Mouse (Mus musculus): ENCODE results near the gene Sesn1.
A peak's percentile ranks its signal among the peaks of the same experiment; 100 is the strongest.
"Not testable (repeated sequence)": the region's sequence is repeated elsewhere in the genome, so short reads cannot be mapped to it uniquely, and the experiment has no call there.

Sesn1 gene

DNA sequence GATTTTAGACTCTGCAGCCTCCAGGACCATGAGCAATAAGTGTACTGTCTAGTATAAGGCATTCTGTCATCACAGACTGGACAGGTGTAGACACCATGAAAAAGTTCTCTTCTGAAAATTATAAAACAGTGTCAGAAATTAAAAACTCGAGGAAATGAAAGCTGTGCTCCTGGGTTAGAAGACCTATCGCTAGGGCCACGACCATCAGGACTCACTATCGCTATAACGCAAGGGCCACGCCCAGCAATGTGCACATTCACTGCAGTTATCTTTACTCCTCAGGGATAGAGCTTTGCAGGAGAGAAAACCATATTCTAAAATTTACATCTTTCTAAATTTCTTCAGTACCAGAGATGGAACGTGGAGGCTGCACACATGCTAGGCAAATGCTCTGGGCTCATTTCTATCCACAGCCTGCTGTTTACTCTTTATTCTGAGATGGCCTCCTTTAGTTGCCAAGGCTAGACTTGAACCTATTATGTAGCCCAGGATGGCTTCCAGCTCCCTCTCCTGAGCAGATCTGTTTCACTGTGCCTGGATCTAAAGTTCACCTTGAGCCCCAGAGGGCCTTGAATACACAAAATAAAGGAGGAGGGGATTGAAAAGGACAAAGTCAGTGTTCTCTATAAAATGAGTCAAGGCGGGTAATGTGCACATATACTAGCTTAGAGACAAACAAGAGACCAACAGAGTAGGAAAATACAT, 102.7 kb downstream of the Sesn1 start:
- DNase-seq (ENCODE audit: low read depth, low spot score): no peak

DNA sequence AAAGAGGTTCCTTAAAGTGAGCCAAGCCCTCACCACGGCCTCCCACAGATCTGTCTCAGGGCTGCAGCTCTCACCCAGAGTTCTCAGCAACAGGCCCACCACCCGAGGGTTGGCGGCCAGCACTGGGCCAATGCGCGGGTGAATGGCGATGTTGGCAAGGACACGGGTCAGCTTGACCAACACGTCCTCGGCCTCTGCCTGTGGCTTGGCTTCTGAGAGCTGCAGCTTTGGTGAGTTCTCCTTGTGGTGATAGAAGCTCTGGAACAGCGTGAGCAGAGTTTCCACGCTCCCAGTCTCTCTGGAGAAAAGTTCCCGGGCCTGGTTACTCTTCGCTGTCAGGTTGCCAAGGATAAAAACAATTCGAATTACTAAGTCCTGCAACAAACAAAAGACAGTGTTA, 117.0 kb downstream of the Sesn1 start:
- DNase-seq (ENCODE audit: low read depth, low spot score): no peak

DNA sequence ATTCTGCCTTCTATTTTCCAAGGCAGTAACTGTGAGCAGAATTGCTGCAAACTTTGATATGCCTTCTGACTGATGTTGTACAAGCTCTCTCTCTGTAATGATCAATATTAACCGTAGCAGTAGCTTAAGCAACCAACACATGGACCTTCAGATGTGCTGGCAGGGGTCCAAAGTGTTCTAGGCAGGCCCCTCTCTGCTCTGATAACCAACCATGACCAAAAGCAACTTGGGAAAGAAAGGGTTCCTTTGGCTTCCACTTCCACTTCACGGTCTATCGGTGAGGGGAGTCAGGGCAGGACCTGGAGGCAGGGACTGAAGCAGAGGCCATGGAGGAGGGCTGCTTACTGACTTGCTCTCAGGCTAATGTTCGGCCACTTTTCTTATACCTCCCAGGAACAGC, 121.2 kb downstream of the Sesn1 start:
- DNase-seq (ENCODE audit: low read depth, low spot score): no peak

DNA sequence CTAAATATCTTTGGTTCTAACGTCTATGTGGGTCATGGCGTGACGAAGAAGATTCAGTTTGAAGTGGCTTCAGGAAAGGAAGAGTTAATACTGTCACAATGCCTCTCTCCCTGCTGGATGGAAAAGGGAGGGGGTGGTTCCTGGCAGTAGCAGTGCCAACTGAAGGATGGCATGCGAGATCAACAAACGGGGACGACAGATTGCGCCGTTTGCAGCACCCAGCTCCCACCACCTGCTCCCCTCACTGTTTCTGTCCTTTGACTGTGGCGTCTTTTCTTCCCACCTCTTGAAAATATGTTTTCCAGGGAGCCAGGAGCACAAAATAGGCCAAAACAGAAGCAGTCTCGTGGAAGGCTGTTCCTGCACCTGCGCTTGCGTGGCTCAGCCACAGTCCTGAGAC, 122.2 kb downstream of the Sesn1 start:
- DNase-seq (ENCODE audit: low read depth, low spot score): peak; percentile 59

DNA sequence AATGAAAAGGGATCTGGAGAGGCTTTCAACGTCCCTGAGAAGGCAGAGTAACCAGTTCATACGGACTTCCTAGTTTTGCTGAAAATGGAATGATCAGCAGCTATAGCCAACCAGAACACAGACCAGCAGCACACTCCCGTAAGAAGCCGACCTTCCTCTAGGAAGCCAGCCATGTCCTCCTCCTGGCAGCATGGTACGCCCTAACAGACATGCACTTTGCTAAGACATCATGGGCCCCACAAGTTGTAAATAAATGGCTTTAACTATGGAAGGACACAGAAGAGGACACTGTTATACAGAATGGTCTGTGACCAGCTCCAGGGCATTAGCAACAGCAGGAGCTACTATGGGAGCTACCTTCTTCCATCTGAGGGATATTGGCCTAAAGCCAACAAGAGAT, 123.2 kb downstream of the Sesn1 start:
- DNase-seq (ENCODE audit: low read depth, low spot score): no peak

DNA sequence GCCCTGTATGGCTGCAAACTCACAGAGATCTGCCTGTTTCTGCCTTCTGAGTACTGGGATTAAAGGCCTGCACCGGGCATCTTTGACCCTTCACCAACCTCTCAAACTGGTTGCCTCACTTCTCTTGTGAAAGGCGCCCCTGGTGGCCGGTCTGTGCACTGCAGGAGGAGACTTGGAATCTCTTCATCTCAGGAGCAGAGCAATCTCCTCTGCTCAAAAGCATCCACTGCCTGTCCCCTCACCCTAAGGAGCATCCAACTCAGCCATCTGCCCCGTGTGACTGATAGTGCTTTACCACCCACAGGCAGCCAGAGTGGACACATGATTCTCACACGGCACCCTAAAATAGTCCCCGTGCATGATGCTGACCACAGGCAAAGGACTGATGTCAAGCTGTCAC, 123.8 kb downstream of the Sesn1 start:
- no peak for DNase-seq (ENCODE audit: low read depth, low spot score)

DNA sequence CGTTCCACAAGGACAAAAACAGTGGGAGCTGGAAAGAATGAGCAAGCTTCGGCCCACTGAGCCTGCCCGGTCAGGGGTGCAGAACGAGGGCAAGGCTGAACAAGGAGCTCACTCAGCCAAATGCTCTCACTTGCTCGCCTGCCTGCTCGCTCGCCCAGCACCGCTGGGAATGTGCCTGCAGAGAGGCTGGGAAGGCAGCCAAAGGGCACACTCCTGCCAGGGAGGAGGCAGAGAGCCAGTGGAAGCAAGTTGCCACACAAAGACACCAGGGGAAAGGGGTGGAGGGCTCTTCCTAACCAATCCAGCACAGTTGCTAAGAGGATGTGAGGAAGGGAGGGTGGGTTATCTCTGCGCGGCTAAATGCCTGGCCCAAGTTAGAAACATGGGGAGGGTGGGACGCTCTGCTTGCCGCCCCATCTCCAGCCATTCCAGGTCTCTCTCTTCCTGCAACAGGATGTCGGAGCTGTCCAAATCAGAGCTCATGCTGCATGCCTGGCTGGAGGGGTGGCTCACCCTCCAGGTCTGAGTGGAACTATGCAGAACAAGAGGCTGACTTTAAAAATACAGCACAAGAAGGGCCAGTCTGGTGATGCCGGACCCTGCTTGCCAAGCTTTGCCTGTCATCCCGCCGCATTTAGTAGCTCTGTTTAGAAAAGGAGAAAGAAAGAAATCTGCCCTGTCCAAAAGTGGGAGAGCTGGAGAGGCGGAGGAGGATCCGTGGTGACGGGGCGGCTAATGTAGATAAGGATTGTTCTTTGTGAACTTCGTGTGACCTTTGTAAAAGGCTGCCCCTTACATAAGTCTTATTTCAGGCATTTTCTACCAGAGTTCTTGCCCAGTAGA, 125.1 kb downstream of the Sesn1 start:
- DNase-seq (ENCODE audit: low read depth, low spot score): peak; percentile 73

DNA sequence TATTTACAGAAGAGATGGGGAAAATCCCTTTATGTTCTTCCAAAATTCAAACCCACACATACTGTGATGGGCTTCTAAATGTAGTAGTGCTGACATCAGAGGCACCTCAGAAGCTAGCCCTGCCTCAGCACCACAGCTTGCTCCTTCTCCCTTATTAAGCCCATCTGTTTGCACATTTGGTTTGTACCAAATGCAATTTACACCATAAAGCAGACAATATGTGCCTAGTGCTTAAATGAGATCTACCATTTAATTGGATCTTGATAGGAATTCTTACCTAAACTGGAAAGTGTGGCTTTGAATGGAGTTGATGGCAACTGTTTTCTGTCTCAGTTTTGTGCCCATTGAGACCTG, 125.7 kb downstream of the Sesn1 start:
- DNase-seq (ENCODE audit: low read depth, low spot score): peak; percentile 43

DNA sequence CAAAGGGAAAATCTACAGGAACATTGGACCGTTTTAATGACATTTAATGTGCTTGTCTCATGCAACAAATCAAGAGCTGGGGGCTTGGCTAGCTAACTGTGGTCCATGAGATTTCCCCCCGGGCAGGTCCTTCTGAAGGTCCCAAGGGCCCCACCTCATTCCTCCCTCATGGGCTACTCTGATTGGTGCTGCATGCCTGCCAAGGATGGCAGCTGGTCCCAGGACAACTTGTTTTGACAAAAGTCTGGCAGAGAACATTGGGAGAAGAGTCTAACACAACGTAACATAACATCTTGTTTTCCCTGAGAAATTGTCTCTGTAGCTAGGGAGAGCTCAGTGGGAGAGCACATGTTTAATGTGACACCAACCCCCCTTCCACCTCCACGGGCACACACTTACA, 126.4 kb downstream of the Sesn1 start:
- DNase-seq (ENCODE audit: low read depth, low spot score): no peak

DNA sequence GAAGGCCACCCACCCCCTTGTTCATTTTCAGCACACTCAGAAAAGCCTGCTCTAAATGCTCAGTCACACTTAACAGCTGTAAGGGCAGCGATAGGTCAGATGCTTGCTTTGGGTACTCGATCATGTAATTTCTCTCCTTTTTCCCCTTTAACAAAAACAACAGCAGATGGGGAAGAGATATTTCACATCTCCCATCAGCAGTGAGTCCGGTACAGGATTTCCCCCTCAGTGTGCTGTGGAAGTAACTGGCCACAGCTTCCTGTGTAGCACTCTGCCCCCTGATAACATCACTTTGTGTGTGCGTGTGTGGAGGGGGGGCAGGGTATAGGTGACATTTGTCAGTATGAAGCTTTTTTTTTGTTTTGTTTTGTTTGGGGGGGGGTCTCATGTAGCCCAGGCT, 127.4 kb downstream of the Sesn1 start:
- no peak for DNase-seq (ENCODE audit: low read depth, low spot score)

DNA sequence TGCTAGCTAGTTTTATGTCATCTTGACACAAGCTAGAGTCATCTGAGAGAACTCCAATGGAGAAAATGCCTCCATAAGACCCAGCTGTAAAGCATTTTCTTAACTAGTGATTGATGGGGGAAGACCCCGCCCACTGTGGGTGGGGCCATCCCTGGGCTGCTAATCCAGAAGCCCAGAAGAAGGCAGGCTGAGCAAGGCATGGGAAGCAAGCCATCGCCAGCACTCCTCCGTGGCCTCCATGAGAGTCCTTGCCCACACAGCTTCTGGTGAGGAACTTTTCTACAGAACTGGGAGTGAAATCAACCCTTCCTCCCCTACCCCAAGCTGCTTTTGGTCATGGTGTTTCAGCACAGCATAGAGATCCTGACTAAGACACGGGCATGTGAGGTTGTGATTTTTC, 129.4 kb downstream of the Sesn1 start:
- no peak for DNase-seq (ENCODE audit: low read depth, low spot score)

DNA sequence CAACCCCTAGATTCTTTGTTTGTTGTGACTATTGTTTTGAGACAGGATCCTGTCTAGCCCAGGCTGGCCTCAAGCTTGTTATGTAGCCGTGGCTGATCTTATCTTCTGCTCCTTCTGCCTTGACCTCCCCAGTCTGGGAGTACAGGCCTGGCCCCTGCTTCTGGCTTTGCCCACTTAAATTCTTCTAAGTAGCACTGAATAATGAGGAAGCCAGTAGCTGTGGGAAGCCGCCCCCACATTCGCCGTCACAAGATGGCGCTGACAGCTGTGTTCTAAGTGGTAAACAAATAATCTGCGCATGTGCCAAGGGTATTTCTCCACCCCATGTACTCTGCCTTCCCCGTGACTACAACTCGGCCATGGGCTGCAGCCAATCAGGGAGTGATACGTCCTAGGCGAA, 142.6 kb downstream of the Sesn1 start:
- not testable (repeated sequence) for DNase-seq (ENCODE audit: low read depth, low spot score)

DNA sequence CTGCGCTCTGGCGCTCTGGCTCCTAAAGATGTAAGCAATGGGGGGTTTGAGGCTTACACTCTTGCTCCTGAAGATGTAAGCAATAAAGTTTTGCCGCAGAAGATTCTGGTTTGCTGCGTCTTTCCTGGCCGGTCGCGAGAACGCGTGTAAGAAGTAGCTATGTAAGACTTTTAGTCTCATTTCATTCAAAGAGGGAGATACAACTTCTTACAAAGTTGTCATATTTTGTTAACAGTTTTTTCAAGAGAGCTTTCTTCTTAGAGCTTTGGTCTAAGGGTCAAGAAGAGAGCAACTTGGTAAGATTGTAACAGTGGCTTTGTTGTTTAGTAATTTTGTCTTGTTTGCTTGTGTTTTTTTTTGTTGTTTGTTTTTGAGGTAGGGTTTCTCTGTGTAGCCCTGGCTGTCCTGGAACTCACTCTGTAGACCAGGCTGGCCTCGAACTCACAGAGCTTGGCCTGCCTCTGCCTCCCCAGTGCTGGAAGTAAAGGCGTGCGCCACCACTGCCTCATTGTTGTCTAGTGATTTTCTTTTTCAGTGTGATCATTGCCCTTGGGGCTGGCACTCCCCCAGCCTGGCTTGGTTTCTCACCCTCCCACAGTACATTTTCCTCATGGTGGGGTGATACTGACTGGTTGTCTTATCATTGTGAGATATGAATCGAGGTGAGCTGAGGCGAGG, 143.3 kb downstream of the Sesn1 start:
- DNase-seq (ENCODE audit: low read depth, low spot score): no peak

DNA sequence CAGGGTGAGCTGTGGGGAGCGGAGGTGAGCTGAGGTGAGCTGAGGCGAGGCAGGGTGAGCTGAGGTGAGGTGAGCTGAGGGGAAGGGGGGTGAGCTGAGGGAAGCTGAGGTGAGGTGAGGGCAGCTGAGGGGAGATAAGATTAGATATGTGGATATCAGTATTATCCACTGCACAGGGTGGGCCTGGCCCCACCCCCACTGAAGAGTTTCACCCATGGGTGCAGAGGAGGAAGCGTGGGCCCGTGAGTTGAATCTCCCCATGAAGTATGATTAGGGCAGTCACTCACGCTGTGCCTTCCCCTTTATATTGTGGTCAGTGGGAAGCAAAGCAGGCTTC, 143.8 kb downstream of the Sesn1 start:
- DNase-seq (ENCODE audit: low read depth, low spot score): no peak

DNA sequence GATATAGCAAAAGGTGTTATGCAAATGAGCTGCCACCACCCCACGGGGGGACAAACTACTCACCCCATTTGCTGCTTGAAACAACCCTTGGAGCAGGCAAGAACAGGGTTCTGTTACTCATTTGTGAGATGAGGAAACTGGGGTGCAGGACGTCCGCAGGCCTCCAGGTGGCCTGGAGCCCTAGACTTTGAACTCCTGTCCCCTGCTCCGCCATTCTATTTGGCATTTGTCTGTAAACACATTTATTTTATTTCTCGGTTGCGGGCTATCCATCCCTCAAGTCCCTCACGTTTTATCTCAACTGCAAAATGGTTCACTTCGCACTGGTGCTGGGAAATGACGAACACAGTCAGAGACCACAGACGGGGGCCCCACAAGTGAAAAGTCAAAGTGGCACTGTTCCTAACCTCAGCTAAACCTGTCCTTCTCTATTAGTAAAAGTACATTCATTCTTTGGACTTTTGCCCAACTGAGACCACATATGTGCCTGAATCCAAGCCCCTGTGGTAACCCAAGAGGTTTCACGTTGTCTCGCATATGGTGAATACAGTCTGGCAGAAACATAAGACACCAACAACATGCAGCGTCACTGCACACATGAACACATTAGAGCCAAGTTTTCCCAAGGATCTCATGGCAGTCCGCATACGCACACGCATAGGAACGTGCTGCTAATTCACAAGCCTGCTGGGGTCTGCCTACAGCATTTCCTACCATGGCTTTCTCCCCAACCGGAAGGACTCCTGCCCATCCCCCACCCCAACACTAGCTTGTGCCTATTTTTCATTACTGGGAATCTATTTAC, 147.9 kb downstream of the Sesn1 start:
- no peak for DNase-seq (ENCODE audit: low read depth, low spot score)

Data from brain, embryonic 18.5 days (tissue).